Mouse (Mus musculus) WW6 (cell line): ENCODE results near the gene Arl8b.
"Not testable (repeated sequence)": the region's sequence is repeated elsewhere in the genome, so short reads cannot be mapped to it uniquely, and the experiment has no call there.

Experiments
- DNase-seq: peaks from one replicate; pipeline ENCODE4 v3.0.0-alpha.2; 2013; ENCODE audit warnings: low read depth, low spot score

Gene Arl8b

GRCm38 (mm10) chr6:108835765-108836691 lies 53.1 kb downstream of the Arl8b start:
- no peak for DNase-seq

- no peak for DNase-seq
Observed at GRCm38 (mm10) chr6:108837081-108837480, 54.2 kb downstream of the Arl8b start.

- DNase-seq: no peak
Observed at GRCm38 (mm10) chr6:108837958-108838357, 55.1 kb downstream of the Arl8b start.

- DNase-seq: no peak
Observed at GRCm38 (mm10) chr6:108839432-108839831, 56.5 kb downstream of the Arl8b start.

- no peak for DNase-seq
Observed at GRCm38 (mm10) chr6:108840861-108841640, 58.2 kb downstream of the Arl8b start.

- DNase-seq: no peak
Observed at GRCm38 (mm10) chr6:108843664-108844063, 60.8 kb downstream of the Arl8b start.

- no peak for DNase-seq
Observed at GRCm38 (mm10) chr6:108844093-108844492, 61.2 kb downstream of the Arl8b start.

GRCm38 (mm10) chr6:108844771-108845170 lies 61.9 kb downstream of the Arl8b start:
- no peak for DNase-seq

GRCm38 (mm10) chr6:108852088-108852670 lies 69.3 kb downstream of the Arl8b start:
- no peak for DNase-seq

- DNase-seq: no peak
Observed at GRCm38 (mm10) chr6:108852986-108853385, 70.1 kb downstream of the Arl8b start.

GRCm38 (mm10) chr6:108858583-108858982 lies 75.7 kb downstream of the Arl8b start:
- DNase-seq: no peak

- DNase-seq: no peak
Observed at GRCm38 (mm10) chr6:108861226-108861625, 78.3 kb downstream of the Arl8b start.

GRCm38 (mm10) chr6:108862548-108862947 lies 79.6 kb downstream of the Arl8b start:
- DNase-seq: no peak

- DNase-seq: no peak
Observed at GRCm38 (mm10) chr6:108866317-108866716, 83.4 kb downstream of the Arl8b start.

- not testable (repeated sequence) for DNase-seq
Observed at GRCm38 (mm10) chr6:108869031-108869430, 86.1 kb downstream of the Arl8b start.

- no peak for DNase-seq
Observed at GRCm38 (mm10) chr6:108870421-108870820, 87.5 kb downstream of the Arl8b start.

- no peak for DNase-seq
Observed at GRCm38 (mm10) chr6:108871251-108871650, 88.4 kb downstream of the Arl8b start.
